Mouse (Mus musculus) lung, embryonic 14.5 days (tissue): Measurements from ENCODE around the gene Tango2. TPM values are rescaled to one million over a fixed set of nuclear protein-coding genes. Genes with fewer than 3 reads are reported as not detected.
A peak's percentile ranks its signal among the peaks of the same experiment; 100 is the strongest.

Experiments
- ATAC-seq: fragments of 200-750 bp; cut with Nextera tagmentation; 2 replicates; pipeline ENCODE4 v1.8.0; 2017; ENCODE audit warnings: mild to moderate bottlenecking, moderate TSS enrichment, moderate library complexity; ENCODE audit not compliant: insufficient read depth
- DNase-seq: peaks from one replicate; pipeline ENCODE4 v3.0.0-alpha.2; 2015
- H3K27ac ChIP-seq: fragments of 300-500 bp; sonication (generic); 2 replicates; pipeline ENCODE4 v1.5.1; 2014; ENCODE audit warnings: low read depth, mild to moderate bottlenecking, moderate library complexity
- H3K27me3 ChIP-seq: fragments of 300-500 bp; sonication (generic); 2 replicates; pipeline ENCODE4 v1.6.1; 2014; ENCODE audit warnings: low read length, control low read depth; ENCODE audit not compliant: insufficient read depth
- H3K36me3 ChIP-seq: fragments of 300-500 bp; sonication (generic); 2 replicates; pipeline ENCODE4 v1.6.1; 2014; ENCODE audit warnings: control low read depth; ENCODE audit not compliant: insufficient read depth
- H3K4me1 ChIP-seq: fragments of 300-500 bp; sonication (generic); 2 replicates; pipeline ENCODE4 v1.6.1; 2014; ENCODE audit warnings: antibody characterized with exemption, control low read depth; ENCODE audit not compliant: insufficient read depth
- H3K4me2 ChIP-seq: fragments of 300-500 bp; sonication (generic); 2 replicates; pipeline ENCODE4 v1.6.1; 2014; ENCODE audit warnings: mild to moderate bottlenecking
- H3K4me3 ChIP-seq: fragments of 300-500 bp; sonication (generic); 2 replicates; pipeline ENCODE4 v1.5.1; 2014; ENCODE audit warnings: low read depth, low read length
- H3K9ac ChIP-seq: fragments of 300-500 bp; sonication (generic); 2 replicates; pipeline ENCODE4 v1.6.1; 2014
- H3K9me3 ChIP-seq: fragments of 300-500 bp; sonication (generic); 2 replicates; pipeline ENCODE4 v1.6.1; 2016; ENCODE audit warnings: low read depth, low read length, control low read depth
- CTCF ChIP-seq: IDR thresholded peaks from 2 replicates; pipeline ENCODE4 v1.5.1; 2016; ENCODE audit warnings: antibody characterized with exemption, low read depth
- WGBS: fragments of 180-500 bp; shearing (Covaris S2); extraction: QIAGEN DNeasy Blood & Tissue Kit; methylation state at CpG from one replicate; pipeline ENCODE4 v1.1.7; 2014; 5-methylcytosine and 5-hydroxymethylcytosine counted together
- polyA plus RNA-seq: library from polyadenylated mRNA; unstranded; fragments of >200 nt; fragmentation: Nextera tagmentation; extraction: Ambion mirVana; gene quantifications from 2 replicates; pipeline ENCODE4 v1.2.1, GENCODE M21; 2014

Gene Tango2
- polyA plus RNA-seq, 1 experiment from 2014 or later = 27.2 TPM

DNA sequence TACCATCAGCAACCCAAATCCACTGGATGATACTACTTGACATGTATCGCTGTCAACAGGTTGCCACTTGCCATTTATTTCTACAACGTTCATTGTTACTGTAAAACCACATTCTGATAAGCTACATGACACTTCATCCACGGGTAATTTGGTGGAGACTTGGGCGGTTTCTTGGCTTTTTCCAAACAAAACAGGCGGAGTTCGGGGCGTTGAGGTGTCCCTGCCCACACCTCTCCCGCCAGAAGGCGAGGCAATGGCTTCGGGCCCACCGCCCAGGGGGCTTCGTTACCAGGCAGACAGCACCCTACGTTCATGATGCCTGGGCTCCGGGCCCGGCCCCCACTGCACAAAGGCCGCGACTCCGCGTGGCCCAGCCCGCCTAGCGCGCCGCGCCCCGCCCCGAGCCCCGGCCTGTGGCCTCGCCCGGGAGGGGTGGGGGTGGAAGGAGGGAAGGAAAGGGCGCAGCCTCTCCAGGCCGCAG is 59.3 kb downstream of the Tango2 start:
- H3K9me3 ChIP-seq = no peaks in the 10 kb centered on the region
- peaks cover 12% of the 10 kb centered on the region for H3K4me1 ChIP-seq
- TF ChIP-seq CTCF = no peak
- H3K27me3 ChIP-seq = no peaks in the 10 kb centered on the region
- peaks cover 33% of the 10 kb centered on the region for H3K36me3 ChIP-seq
- H3K4me3 ChIP-seq = peak overlapping the region; percentile 95
- ATAC-seq (peak; percentile 91), DNase-seq (peak; percentile 77)
- WGBS = under 1% methylated on average over 23 of the region's 31 CpGs
- peak overlapping the region; percentile 96 for H3K9ac ChIP-seq
- H3K4me2 ChIP-seq = peak overlapping the region; percentile 88
- H3K27ac ChIP-seq = peak overlapping the region; percentile 94

DNA sequence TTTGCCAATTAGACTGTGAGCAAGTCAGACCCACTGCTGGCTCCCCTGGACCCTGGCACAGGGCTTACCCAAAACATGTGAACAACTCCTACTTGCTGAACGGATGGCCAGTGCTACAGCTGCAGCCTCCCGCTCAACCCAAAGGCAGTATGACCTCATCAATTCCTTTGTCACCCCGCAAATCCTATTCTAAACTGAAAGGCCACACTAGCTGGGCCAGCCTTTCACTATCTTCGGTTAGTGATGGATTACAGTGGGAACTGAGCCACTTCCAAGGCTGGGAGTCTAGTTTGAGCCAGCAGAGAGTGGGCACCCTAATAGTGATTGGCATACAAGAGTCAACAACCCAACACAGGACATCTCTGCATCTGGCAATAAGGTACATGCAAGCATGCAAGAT is 59.7 kb downstream of the Tango2 start:
- H3K27ac ChIP-seq = peak overlapping the region; percentile 94; the same call in 1 of the 2 replicates
- ATAC-seq (no peak), DNase-seq (peak; percentile 56)
- no peaks in the 10 kb centered on the region for H3K27me3 ChIP-seq
- peak overlapping the region; percentile 95 for H3K4me3 ChIP-seq
- H3K4me2 ChIP-seq = peak overlapping the region; percentile 88
- under 1% methylated on average over 4 of the region's 4 CpGs for WGBS
- no peak for TF ChIP-seq CTCF
- H3K9ac ChIP-seq = peak overlapping the region; percentile 96
- H3K36me3 ChIP-seq = peaks cover 38% of the 10 kb centered on the region
- H3K4me1 ChIP-seq = peaks cover 12% of the 10 kb centered on the region
- H3K9me3 ChIP-seq = no peaks in the 10 kb centered on the region

DNA sequence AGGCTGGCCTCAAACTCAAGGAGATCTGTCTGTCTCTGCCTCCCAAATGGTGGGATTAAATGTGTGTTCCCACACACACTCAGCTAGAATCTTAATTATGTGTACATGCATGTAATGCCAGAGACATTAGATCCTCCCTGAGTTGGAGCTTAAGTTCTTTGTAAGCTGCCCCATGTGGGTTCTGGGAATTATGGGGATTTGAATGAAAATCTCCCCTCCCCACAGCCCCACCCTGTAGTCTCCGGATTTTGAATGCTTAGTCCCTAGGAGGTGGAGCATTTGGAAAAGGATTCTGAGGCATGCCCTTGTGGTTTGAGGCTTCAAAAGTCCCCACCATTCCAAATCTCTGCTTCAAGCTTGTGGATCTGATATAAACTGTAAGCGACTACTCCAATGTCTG is 72.7 kb downstream of the Tango2 start:
- DNase-seq = no peak
- TF ChIP-seq CTCF = no peak
- no peaks in the 10 kb centered on the region for H3K27me3 ChIP-seq
- H3K4me2 ChIP-seq = no peak overlapping the region
- no peak overlapping the region for H3K9ac ChIP-seq
- ATAC-seq = no peak
- H3K9me3 ChIP-seq = no peaks in the 10 kb centered on the region
- H3K4me1 ChIP-seq = no peaks in the 10 kb centered on the region
- peaks cover 93% of the 10 kb centered on the region for H3K36me3 ChIP-seq
- H3K4me3 ChIP-seq = no peak overlapping the region
- WGBS = 72% methylated on average over 2 of the region's 2 CpGs
- H3K27ac ChIP-seq = no peak overlapping the region

DNA sequence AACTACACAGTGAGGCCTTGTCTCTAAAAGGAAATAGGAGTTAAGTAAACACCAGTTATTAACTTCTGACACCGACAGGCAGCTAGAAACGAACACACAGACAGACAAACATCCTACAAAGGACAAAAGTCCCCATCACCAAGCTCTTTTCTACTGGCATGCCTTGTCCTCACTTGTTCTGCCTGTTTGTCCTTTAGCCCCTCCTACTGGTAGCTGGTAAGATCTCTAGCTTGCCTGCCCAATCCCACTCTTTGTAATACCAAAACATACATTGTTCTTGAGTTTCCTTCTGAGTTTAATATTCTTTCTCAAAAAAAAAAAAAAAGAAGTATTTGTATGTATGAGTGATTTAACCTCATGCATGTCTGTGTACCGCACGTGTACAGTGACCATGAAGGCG is 79.7 kb downstream of the Tango2 start:
- Histone ChIP-seq H3K27me3 (no peaks in the 10 kb centered on the region), H3K4me3 (no peak overlapping the region), H3K4me1 (no peaks in the 10 kb centered on the region), H3K4me2 (no peak overlapping the region), H3K36me3 (peaks cover 95% of the 10 kb centered on the region), H3K9me3 (no peaks in the 10 kb centered on the region), H3K9ac (no peak overlapping the region), H3K27ac (no peak overlapping the region)
- peak; percentile 44 for TF ChIP-seq CTCF
- WGBS = 83% methylated on average over 5 of the region's 5 CpGs
- no peak for ATAC-seq
- DNase-seq = peak; percentile 47

DNA sequence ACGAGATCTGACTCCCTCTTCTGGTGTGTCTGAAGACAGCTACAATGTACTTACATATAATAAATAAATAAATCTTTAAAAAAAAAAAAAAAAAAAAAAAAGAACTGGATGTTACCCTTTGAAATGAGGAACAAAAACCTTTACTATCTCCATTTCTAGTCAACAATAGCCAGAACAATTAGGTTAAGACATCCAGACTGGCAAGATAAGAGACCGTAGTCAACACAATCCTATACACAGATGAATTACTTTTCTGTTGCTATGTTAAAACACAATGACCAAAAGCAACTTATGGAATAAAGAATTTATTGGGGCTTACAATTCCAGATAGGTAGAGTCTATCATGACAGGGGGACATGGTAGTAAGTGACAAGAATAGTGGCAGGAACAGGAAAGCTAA is 82.9 kb downstream of the Tango2 start:
- no peaks in the 10 kb centered on the region for H3K9me3 ChIP-seq
- TF ChIP-seq CTCF = no peak
- peaks cover 94% of the 10 kb centered on the region for H3K36me3 ChIP-seq
- no peak for DNase-seq
- H3K27ac ChIP-seq = no peak overlapping the region
- ATAC-seq = no peak
- no peaks in the 10 kb centered on the region for H3K4me1 ChIP-seq
- no peak overlapping the region for H3K9ac ChIP-seq
- no peaks in the 10 kb centered on the region for H3K27me3 ChIP-seq
- no peak overlapping the region for H3K4me3 ChIP-seq
- no peak overlapping the region for H3K4me2 ChIP-seq
- 89% methylated on average over 2 of the region's 2 CpGs for WGBS

DNA sequence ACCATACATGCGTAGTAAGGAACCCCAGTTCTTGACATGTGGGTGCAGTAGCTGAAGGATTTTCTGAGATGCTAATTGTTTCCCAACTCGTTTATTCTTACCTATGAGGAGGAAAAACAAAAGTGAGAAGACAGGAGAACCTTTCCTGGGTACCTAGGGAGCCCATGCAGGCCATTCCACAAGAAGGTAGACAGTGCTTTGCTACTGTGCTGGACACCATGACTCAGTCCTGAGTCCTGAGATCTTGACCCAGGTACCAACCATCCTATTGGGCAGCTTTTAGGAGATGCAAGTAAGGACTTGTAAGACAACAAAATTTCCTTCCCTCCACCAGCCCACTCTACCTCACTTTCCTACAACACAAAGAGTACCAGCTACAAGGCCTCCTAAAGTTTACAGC is 89.7 kb downstream of the Tango2 start, which contains the start of gene Gm49776:
TSS of gene Gm49776 (minus strand) at position 101 of the 400 bp plus-strand sequence.
- H3K4me2 ChIP-seq = no peak within 1 kb of the TSS
- 92% methylated on average over 2 of the region's 2 CpGs for WGBS
- H3K27ac ChIP-seq = no peak within 1 kb of the TSS
- no peak within 1 kb of the TSS for H3K9ac ChIP-seq
- H3K27me3 ChIP-seq = no peaks in the 10 kb centered on the region
- no peaks in the 10 kb centered on the region for H3K4me1 ChIP-seq
- no peak for TF ChIP-seq CTCF
- peaks cover 95% of the 10 kb centered on the region for H3K36me3 ChIP-seq
- ATAC-seq (no peak), DNase-seq (no peak)
- H3K9me3 ChIP-seq = no peaks in the 10 kb centered on the region
- H3K4me3 ChIP-seq = no peak within 1 kb of the TSS

DNA sequence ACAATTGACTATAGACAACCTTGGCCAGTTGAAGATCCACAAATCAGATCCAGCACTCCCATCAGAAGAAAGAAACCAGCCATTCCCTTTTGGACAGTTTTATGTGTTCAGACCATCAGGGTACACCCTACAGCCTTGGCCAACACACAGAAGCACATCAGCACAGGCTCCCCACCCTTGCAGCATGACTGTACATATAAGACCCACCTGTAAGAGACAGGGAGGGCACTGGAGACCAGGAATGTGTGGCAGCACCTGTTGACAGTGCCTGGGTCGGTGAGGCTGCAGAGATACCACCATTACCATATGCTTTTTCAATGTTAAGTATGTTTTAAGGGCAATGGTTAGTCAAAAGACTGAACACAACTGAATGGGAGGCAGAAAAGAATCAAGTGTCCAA is 94.0 kb downstream of the Tango2 start:
- Histone ChIP-seq H3K4me3 (no peak overlapping the region), H3K36me3 (peaks cover 81% of the 10 kb centered on the region), H3K9ac (no peak overlapping the region), H3K4me1 (peaks cover 8% of the 10 kb centered on the region; the same call in 1 of the 2 replicates), H3K9me3 (no peaks in the 10 kb centered on the region), H3K4me2 (no peak overlapping the region), H3K27me3 (no peaks in the 10 kb centered on the region), H3K27ac (no peak overlapping the region)
- TF ChIP-seq CTCF = no peak
- WGBS = 79% methylated on average over 1 of the region's 1 CpGs
- no peak for ATAC-seq
- no peak for DNase-seq
